Mouse (Mus musculus): ENCODE results near the gene 1700019N19Rik.

DNA sequence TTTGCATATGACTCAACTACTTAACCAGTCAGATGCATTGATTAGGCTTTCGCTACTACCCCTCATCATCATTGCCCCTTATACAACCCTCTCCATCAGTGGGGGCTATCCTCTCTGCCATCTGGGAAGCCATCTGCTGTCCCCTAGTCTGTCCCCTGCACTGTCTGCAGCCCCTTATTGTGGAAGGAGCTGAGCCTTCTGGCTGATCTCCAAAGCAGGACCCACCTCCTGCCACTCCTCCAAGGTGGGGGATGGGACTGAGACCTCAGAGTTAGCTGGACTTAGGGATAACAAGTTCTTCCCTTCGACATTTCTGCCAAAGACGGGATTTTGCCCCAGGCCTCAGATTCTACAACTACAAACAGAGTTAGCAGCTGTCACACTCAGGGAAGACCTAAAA is 45.1 kb upstream of the 1700019N19Rik start:
- TF ChIP-seq CTCF (IDR thresholded peaks at IDR 0.05; ENCODE audit: borderline replicate concordance, insufficient read depth, low read length) = no peak
- no peak for TF ChIP-seq POLR2A (IDR thresholded peaks at IDR 0.05; ENCODE audit: low read depth, low read length)

Data from embryonic fibroblast, embryonic 13.5 days (primary cell).